Mouse (Mus musculus) T-helper 1 cell (primary cell): ENCODE measurements around the gene Adgrb3.
"Not testable (repeated sequence)": the region's sequence is repeated elsewhere in the genome, so short reads cannot be mapped to it uniquely, and the experiment has no call there.

Experiments used
- in situ Hi-C: fragments of 300-600 bp; cut with MboI, MseI; formaldehyde crosslinking; loops from one replicate; pipeline ENCODE4 v1.15.1; 2025; ENCODE audit warnings: high pct_unique_total_duplicates

Adgrb3 gene

DNA sequence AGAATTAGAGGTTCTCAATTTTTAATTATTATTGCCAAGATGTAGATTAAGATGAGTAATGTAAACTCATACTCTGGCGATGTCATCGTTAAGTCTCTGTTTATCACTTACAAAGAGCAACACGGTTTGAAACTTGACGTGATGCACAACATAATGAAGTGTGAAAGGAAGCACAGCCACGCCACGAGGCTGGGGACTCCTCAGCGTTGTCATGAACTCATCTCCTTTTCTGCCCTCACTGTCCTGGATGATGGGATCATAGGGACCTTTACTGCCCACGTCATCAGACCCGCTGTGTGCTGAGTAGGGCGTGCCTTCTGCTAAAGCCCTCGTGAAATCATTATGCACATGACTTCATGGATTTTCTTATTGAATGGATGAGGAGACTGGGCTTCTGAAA lies 714.0 kb downstream of the Adgrb3 start:
- in situ Hi-C loops, result no loop called here

DNA sequence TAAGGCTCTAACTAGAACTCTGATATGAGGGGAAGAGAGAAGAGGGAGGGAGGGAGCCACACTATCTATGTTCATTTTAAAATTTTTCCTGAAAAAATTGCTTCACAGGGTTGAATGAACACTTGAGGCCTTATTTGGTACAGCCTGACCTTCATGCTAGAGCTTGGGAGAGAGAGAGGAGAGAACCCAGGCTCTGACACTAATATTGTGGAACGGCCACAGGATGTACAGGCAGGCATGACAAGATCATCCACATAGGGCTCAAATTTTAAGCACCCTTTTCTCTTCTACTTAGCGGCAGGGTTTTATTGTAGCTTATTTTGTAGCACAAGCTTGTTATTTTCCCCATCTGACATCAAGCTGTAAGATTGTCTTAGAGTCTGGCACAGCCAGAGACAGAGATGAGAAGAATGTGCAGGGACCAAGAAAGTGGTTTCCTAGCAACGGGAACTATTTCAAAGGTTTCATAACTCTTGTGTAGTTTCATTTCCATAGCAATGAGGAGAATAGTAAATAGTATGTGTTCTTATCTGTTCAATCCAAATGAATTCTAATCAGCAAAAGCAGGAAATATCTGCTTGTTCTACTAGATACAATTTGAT lies 721.9 kb downstream of the Adgrb3 start:
- in situ Hi-C loops, result no loop called here

DNA sequence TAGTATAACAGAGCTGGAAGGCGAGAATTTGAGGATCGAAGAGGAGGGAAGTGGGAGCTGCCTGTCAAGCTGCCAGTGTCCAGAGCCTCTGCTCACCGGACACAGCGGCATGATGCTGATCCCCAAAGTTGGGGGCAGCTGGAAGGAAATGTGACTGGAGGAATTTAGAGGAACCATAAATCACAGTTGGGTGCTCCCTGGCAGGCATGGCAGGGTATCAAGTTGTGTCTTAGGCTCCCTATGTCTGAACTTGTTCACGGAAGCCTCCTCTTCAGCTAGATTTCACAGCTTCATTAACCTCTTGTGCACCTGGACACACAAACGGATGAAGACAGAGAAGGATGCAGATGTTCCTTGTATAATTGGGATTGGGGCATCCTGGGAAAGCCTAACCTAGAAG lies 722.8 kb downstream of the Adgrb3 start:
- in situ Hi-C loops, result no loop called here

DNA sequence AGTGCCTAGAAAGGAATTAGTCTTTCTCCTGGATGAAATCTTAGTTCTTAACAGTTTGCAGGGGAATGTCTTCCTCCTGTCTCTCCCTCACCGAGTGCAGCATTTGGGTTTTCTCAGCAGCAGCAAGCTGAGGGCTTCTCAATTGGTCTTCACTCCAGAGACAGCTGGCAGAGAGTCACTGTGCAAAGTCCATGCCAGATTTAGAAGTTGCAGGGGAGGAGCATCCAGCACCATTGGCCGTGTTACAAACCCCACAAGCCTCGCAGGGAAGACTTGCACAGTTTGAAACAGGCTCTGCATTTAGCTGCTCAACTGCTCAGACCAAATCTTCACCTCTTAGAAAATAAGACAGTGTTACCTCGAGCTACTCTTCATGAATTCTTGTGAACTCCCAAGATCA lies 724.1 kb downstream of the Adgrb3 start:
- in situ Hi-C loops, result no loop called here

DNA sequence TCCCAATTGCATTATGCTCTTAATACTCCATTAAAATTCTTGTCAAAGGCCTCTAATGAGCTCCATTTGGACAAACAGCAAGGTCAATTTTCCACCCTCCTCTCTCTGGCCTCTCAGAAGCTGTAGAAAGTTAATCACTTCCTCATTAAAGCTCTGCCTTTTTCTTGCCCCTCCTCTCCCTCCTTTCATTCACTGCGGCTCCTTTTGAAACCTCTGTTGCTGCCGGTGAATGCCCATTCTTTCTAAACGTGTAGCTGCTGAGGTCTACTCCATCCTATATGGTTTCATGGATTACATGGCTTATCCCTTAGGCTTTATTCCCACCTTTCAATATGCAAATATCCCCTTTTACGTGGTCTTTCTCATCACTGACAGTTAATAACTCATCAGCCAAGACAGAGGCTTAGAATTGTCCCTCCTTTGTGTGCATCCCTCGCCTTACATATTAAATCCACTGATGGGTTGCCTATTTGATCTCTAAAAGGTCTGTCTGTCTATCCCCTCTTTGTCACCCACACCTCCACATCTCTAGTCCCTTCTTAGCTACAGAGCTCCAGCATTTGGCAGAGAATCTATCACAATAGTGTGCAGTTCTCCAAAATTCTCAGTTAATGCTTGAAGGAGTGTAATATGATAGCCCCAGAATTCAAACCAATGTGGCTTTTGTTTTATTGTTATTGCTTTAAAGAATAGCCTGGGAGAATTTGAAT lies 741.3 kb downstream of the Adgrb3 start:
- in situ Hi-C loops, result no loop called here

DNA sequence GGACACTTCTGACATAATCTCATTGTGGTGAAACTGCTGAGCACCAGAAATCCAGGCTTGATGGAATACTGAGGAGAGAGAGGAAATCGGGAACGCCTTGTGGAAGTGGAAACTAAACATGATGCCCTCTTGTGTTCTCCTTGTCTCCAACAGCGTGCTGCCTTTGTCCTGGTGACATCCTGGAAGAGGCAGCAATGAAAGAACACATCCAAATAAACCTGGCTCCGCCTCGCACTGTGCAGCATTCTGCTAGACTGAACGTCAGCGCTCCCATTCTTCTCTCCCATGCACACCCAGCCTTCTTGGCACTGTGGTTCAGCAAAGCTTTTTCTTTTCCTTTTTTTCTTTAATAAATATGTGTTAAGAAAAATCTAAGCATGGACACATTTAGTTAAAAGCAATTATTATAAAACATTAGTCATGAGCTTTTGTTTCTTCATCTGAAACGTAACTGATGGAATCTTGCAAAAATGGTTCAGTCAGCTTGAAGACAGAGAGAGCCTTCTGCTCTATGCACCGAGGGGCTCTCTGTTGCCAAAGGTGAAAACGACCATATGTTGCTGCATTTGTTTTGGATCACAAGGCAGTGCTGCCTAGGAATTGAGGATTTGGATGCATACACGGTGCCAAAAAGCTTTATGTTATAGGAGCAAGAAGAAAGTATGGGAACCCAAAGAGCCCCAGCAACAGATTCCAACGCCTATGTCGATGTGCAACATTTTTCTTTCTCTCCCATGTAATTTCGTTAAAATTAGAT lies 743.7 kb downstream of the Adgrb3 start:
- in situ Hi-C loops, result no loop called here

DNA sequence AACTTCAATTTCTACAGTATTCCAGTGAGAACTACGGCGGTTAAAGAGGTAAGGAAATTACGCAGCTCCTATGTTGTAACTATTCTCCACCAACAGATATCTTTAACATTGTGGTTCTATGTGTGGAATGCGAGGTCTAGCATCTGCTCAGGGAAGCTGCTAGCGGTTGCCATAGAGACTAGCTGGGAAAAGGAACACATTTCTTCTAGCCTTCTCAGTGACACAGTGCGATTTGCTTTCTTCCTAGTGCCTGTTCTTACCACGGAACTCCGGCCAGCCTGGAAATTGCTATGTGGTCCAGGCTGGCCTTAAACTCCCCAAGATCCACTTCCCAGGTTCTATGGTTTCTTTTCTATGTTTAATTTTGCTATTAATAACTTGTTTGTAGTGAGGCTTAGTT lies 747.1 kb downstream of the Adgrb3 start:
- in situ Hi-C loops, result no loop called here

DNA sequence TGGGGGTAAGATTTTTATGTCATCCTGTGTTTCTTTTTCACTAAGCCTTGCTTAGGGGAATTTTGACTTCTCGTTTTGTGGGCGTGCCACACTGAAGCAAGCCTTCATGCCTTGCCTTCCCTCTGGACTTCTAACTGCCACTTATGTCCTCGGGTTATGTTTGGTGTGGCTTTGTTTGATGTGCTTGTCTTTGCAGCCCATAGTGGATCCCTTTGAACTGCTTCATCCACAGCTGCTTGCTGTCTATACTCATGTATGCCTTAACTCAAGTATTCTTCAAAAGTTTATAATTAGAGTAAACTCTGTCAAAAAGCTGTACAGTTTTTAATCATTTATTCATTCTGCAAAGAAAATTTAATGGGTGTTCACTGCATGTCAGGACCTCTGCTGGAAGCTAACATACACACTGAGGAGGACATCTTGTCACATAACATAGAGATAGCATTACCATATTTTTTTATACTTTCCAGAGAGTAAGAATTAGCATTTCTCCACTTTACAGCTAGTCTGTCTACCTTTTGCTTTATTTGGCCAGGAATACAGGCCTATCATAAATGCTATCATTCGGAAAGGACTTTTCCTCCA lies 748.1 kb downstream of the Adgrb3 start:
- in situ Hi-C loops, result no loop called here

DNA sequence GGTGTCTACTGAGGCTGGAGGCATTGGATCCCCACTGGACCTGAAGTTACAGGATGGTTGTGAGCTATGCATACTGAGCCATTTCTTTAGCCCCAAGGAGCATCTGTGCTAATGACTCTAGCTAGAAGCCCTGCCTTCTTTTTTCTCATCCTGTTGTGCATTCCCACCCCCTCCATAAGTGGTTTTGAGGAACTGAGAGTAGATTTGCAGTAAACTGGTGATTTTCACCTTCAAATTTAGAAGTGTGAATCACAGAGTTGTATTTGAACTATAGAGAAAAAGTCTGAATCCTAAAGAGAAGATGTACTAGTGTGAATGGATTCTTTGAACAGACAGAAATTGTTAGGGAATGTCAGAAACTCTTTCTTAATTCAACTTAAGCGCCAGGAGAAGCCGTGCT lies 750.1 kb downstream of the Adgrb3 start:
- in situ Hi-C loops, result no loop called here

DNA sequence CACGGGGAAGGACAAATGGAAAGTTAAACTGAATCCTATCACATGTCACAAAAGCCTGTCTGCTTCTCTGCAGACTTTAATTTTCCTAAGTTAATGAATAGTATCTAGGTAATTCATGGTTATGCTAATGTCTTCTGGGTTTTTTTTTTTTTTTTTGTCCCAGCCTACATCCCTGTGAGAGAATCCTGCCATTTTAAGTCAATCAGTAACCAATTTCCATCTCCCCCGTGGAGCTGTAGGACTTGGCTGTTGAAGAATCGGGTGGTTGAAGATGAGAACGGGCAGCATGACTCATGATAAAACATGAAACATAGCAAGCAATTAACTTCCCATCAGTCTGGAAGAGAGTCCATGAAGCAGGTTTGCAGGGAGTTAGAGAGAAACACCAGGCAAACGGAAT lies 753.6 kb downstream of the Adgrb3 start:
- in situ Hi-C loops, result no loop called here

DNA sequence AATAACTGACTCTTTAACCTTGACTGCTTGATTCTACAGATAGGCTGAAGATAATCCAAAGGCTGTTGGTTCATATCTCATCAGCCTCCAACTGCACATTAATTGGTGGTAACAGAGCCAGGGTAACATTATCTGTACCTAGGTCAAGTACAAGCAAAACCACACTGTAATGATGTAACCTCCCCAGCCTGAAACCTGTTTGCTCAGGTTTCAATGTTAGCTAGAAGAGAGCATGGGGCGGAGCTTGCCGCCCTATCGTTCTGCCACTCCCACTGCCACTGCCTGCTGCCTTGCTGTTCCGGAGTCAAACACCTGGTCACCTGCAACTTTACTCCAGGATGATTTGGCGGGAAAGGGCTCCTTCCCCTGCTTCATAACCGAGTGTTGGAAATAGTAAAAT lies 765.5 kb downstream of the Adgrb3 start:
- in situ Hi-C loops, result no loop called here

DNA sequence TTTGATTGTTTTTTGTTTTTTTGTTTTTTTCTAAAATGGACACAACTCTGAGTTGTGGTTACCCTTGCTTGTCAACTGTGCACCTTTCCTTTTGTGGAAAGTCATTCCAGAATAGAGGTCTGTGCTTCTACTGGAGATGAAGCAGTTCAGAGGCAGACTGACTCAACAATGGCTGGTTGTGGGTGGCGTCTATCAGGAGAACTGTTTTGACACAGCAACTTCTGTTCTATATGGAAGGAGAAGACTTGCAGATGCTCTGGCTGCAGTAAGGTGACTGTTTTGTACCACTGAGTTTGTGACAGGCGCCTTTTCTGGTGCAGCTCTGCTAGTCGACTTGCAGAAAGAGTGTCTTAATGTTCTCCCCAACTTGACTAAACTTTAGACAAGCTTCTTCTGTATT lies 768.6 kb downstream of the Adgrb3 start:
- in situ Hi-C loops, result no loop called here

DNA sequence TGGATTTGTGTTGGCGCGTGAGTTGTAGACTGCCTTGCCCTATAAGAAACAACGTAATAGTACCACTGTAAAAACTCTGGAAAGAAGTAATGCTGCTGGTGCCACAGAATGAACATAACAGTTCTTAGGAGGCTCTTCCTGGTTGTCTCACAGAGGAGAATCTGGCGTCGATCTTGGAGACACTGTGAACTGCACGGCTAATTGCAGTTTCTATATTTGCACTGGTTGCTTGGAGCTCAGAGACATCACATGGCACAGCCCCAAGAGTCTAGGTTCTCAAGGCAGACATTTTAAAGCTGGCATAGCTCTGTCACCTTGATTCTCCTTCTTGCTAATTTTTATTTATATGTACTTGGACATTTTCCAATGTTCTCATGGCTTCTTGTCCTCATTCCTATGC lies 769.3 kb downstream of the Adgrb3 start:
- in situ Hi-C loops, result no loop called here

DNA sequence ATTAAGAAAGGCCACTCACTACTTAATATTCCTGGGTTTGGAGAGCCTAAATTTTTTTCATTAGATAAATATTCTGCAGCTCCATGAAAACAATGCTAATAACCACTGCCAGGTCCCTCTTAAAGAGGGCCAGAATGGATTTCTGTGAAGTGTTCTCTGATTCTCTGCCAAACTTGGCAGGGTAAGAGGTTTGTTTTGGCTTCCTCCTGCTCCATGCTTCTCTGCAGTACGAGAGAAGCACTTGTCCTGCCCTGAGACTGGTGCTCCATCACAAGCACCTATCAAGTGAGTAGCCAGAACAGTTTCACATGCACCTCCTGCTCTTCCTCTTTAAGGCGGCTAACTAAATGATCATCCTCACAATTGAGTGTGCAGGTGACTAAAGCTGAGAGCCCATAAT lies 771.9 kb downstream of the Adgrb3 start:
- in situ Hi-C loops, result no loop called here

DNA sequence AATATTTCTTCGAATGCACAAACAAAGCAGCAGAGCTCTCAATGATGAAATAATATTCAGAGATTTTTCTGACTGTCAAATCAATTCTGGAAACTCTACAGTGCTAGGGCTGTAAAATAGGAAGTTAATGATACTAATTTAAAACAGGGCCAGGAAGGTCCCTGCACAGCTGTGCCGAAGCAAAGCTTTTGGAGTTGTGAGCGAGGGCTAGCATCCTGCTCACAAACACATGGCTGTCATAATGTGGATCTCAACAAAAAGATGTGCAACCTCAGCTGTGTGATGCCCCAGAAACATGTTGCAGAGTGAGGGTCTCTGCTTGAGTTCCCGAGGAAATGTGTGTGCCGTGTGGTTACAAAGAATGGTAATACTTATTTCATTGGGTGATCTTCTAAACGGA lies 772.3 kb downstream of the Adgrb3 start:
- in situ Hi-C loops, result no loop called here

DNA sequence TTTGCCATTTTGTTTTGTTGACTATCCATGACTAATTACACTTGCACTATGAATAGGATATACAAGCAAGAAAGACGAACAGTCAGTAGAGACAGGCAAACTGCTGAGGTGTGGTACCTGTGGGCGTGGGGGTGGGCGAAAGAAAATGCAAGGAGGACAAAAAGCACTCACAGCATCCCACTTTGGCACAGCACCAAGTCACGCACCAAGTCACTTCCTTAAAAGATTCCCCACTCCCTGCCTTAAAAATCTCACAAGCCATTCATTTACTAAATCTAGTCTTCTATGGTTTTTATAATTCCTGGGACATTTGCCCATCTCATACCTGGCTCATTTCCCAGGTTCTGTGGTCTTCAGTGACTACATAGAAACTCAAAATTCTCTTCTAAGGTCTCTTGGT lies 787.4 kb downstream of the Adgrb3 start:
- in situ Hi-C loops, result no loop called here

DNA sequence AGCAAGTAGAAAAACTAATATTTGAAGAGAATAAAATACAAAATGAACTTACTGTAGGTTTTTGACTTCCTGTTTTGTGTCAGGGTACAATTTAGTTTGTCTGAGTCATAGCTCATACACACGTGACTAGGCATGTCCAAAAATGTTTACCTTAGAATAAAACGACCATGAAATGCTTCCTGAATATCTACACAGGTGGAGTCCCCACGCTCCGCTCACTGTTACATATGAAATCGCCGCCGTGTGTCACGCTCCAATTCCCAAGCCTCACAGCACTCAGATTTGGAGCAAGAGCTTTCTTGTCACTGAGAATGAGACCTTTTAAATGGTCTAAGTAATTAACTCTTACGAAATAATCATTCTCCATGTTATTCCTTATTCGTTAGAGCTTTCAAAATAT lies 795.3 kb downstream of the Adgrb3 start:
- in situ Hi-C loops, result no loop called here

DNA sequence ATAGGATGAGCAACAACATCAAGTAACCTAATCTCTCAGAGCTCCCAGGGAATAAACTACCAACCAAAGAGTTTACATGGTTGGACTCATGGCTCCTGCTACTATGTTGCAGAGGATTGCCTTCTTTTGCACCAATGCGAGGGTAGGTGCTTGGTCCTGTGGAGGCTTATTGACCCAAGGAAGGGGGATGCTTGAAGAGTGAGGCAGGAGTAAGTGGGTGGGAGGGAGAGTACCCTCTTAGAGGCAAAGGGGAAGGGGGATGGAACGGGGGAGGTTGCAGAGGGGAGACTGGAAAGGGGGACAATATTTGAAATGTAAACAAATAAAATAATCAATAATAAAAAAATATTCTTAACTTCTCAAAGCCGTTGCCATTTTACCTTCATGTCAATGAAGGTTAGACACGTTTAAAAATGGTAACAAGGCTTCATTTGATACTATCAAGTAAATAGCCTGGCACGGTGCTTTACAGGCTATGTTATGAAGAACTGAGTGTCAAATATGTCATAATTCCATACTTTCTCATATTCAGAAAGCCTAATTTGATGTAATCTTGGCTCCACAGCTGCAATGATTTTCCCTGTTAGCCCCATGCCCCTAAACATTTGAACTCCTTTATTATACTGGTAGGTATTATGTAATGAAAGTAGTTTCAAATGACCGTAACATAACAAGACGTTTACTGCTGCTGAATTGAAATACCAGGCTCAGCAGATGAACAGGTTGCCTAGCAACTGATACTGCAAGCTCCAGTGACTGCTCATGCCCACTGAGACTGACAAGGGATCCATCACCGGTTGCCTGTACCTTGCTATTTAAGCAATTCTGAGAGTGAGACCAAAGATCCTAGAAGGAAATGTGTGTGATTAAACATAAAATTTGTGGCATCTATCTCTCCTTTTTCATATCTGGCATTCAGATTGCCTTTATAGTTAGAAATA lies 796.1 kb downstream of the Adgrb3 start:
- in situ Hi-C loops, result no loop called here

DNA sequence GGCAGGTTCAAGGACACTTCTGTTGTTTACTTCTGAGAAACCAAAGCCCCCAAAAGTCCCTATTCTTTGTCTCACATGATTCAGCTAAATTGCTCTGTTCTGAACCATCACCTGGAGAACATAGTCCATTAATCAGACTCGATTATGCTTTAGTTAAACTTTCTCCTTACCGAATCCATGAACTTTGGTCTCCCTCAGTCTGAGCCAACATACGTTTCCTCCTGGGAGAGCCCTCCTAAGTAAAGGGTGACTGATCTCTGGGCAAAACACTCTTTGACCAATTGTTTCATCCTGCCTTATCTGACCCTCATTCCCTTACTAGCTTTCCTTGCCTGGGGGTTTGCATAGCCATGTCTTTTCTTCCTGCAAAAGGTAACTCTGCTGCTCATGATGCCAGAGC lies 806.4 kb downstream of the Adgrb3 start:
- in situ Hi-C loops, result no loop called here

DNA sequence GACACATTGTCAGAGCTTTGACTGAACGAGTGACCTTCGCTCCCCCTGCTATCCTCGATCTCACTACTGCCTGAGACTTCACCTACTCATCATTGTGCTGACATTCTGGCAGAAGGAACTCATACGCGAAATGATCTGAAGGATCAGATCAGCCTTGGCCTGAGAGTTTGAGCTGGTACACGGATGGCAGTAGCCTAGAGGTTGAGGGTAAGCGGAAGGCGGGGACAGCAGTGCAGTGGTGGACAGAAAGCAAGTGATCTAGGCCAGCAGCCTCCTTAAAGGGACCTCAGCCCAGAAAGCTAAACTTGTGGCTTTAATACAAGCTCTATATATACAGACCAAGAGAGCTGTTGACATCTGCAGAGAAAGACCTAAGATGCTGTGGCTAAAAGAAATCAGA lies 811.7 kb downstream of the Adgrb3 start:
- in situ Hi-C loops, result not testable (repeated sequence)
